Mouse (Mus musculus) macrophage (primary cell): ENCODE measurements around the gene Epn2. TPM values are rescaled to one million over a fixed set of nuclear protein-coding genes. Genes with fewer than 3 reads are reported as not detected.

Source experiments
- H3K27ac ChIP-seq: fragments of 350-480 bp; formaldehyde crosslinking; 2 replicates; pipeline ENCODE4 v1.9.0; 2021
- H3K36me3 ChIP-seq: fragments of 350-480 bp; formaldehyde crosslinking; 2 replicates; pipeline ENCODE4 v1.9.0; 2021; ENCODE audit errors: inconsistent target
- H3K4me3 ChIP-seq: fragments of 350-480 bp; formaldehyde crosslinking; 2 replicates; pipeline ENCODE4 v1.9.0; 2021; ENCODE audit errors: inconsistent target
- H3K79me2 ChIP-seq: fragments of 350-480 bp; formaldehyde crosslinking; 2 replicates; pipeline ENCODE4 v1.9.0; 2021; ENCODE audit errors: inconsistent target
- WGBS: methylation state at CpG from one replicate; pipeline ENCODE4 v1.1.7; 2026; ENCODE audit warnings: inconsistent platforms; ENCODE audit not compliant: missing documents; 5-methylcytosine and 5-hydroxymethylcytosine counted together
- polyA plus RNA-seq: library from polyadenylated mRNA; stranded (reverse); fragments of 250-400 nt; gene quantifications from 3 replicates; pipeline ENCODE4 v1.2.4, GENCODE M21; 2018; ENCODE audit warnings: inconsistent platforms
- total RNA-seq, 78 experiments: library from RNA; depleted of rRNA; stranded (reverse); fragments of 250-400 nt; gene quantifications; 1 replicate in 9 of 78; 2 replicates in 24 of 78; 3 replicates in 43 of 78; 4 replicates in 2 of 78; pipeline ENCODE4 v1.2.4; 2018; ENCODE audit warnings: inconsistent platforms in 56 of 78

Epn2 gene
- total RNA-seq (2018; cell fraction: chromatin; rRNA removed), result 1 to 10 TPM in 16 of 26 experiments, under 1 TPM in 9, not detected in 1; 0.17 to 8.5 (median 1.9) TPM
- total RNA-seq (2018; cell fraction: cytosol; rRNA removed), result 1 to 10 TPM in 1 of 26 experiments, under 1 TPM in 25; 0.06 to 1.2 (median 0.27) TPM
- 1 to 10 TPM in 5 of 26 experiments, under 1 TPM in 17, not detected in 4; 0.12 to 3.2 (median 0.48) TPM for total RNA-seq (2018; cell fraction: nucleus; rRNA removed)
- 0.20 to 0.98 TPM (median 0.42 TPM) in 3 replicates for polyA plus RNA-seq

DNA sequence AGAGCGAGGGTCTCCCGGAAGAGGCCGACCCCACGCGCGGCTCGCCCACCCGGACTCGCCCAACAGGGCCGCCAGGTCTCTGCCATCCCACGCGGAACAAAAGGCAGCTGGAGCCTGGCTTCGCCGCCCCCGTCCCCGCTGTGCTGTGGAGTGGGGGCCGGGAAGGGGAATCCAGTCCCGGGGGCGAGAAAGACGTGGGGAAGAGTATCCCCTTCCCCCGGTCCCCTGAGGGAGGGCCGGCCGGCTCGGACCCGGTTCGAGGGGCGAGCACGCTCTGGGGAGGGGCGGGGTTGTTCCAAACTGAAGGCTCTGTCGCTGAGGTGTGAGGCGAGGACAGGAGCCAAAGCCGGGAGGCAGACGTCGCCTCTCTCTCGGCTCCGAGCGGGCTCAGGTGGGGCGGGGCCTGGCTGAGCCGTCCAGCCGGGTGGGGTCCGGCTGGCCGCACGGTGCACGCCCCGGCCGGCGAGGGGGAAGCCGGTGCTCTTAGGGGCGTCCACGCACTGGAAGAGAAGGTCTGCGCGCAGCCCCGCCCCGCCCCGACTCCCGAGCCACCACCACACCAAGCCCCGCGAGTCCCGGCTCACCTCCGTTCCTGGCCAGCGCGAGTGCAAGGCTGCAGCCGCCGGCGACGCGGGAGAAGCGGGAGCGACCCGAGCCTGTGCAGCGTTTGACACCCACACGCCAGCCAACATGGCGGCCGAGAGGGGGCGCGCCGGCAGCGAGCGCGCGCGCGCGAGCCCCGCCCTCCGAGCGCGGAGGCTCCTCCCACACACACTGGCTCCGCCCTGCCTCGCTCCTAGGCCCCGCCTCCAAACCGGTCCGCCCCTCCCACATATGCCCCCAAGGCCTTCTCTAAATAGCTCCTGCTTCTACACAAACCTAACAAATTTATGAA lies at the start of gene Epn2:
Gene Epn2, minus strand, starts transcription at position 705 of the 895 bp plus-strand sequence.
- Histone ChIP-seq H3K79me2 (no peaks in the 10 kb centered on the region), H3K27ac (no peak within 1 kb of the TSS), H3K36me3 (no peaks in the 10 kb centered on the region), H3K4me3 (no peak within 1 kb of the TSS)
- WGBS, result 2% methylated on average over 77 of the region's 93 CpGs

DNA sequence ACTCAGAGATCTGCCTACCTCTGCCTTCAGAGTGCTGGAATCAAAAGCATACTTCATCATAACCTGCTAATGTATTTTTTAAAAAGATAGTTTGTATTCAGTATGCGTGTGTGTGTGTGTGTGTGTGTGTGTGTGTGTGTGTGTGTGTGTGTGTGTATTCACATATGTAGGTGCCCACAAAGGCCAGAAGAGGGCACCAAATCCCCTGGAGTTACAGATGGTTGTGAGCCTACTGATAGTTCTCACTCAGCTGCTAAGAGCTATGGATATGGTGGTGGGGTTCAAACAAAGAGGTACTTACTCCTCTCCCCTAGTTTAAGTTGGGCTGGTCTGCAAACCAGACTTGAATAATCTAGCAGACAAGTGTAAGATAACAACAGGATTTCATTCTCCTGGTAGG lies 47.0 kb upstream of the Epn2 start:
- Histone ChIP-seq H3K36me3 (no peaks in the 10 kb centered on the region), H3K79me2 (no peaks in the 10 kb centered on the region)
- WGBS, result 71% methylated on average over 1 of the region's 1 CpGs

DNA sequence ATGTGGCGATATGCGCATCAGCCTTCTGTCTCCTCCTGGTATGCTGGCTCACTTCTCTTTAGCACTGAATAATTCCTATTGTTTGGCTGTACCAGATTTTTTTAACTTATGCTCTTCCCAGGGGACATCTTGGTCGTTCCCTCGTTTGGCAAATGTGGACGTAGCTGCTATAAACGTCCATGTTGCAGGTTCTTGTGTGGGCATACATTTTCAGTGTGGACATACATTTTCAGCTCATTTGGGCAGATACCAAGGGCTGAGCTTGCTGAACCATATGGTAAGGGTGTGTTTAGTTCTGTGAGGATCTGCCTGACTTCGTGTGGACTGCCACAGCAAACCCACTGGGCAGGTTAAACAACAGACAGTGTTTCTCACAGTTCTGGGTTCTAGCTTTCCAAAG lies 45.6 kb upstream of the Epn2 start:
- H3K36me3 ChIP-seq, result no peaks in the 10 kb centered on the region
- no peak overlapping the region for H3K4me3 ChIP-seq
- 84% methylated on average over 7 of the region's 7 CpGs for WGBS
- no peaks in the 10 kb centered on the region for H3K79me2 ChIP-seq
- no peak overlapping the region for H3K27ac ChIP-seq

More for the DNA sequence above, 47.0 kb upstream of the Epn2 start:
- H3K4me3 ChIP-seq, result no peak overlapping the region
- H3K27ac ChIP-seq, result no peak overlapping the region

DNA sequence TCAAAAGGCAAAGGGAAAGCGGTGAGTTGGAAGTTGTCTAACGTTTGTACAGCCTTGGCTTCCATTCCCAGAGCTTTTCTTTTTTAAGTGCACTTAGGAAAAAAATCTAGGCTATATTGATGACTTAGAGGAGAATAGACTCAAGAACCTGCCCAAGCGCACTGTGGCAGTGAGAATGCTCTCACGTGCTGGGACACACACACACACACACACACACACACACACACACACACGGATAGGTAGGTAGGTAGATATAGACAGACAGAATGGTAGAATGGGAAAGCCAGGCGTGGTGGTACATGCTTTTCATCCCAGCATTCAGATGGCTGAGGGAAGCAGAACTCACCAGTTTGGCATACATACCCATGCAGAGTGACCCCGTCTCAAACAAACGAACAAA lies 41.3 kb upstream of the Epn2 start:
- H3K79me2 ChIP-seq, result no peaks in the 10 kb centered on the region
- no peak overlapping the region for H3K4me3 ChIP-seq
- 65% methylated on average over 8 of the region's 8 CpGs for WGBS
- H3K27ac ChIP-seq, result no peak overlapping the region
- H3K36me3 ChIP-seq, result no peaks in the 10 kb centered on the region

DNA sequence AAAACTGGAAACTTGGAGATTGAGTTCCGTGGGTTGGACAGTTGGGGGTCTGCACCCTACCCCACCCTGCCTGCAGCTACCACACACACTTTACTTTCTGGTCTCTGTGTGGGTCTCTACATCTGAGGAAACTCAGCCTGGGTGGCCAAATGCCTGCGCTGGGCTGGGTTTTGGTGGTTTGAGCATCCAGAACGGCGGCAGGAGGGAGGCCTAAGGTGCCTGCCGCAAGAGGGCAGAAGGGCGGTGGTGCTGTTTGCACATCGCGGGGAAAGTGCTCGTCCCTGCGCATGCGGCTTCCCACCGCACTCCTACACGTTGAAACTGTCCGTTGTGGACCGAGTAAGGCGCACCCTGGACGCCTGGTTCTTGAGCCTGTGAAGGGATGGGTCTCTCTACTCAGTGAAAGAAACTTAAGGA lies 40.8 kb upstream of the Epn2 start:
- Histone ChIP-seq H3K27ac (no peak overlapping the region), H3K4me3 (no peak overlapping the region), H3K36me3 (no peaks in the 10 kb centered on the region), H3K79me2 (no peaks in the 10 kb centered on the region)
- 11% methylated on average over 17 of the region's 17 CpGs for WGBS

DNA sequence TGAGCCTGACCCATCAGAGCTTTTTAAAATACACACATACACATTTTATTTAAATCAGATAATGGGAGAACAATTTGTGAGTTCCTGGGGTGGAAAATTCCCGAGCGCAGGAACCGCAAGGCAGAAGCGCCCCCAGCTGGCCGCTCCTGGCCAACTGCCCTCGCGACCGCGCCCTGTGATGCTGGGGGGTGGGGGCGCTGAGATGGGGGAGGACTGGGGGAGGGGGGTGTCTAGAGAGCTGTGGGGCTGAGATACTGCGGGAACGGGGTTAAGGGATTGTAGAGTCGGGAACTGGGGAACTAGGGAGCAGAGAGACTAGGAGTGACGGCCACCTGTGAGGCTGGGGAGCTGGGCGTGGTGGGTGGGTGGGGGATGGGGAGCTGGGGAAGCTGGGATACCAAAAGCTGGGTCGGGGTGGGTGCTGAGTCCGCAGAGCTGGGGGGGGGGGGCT lies 40.3 kb upstream of the Epn2 start:
- Histone ChIP-seq H3K36me3 (no peaks in the 10 kb centered on the region), H3K27ac (no peak overlapping the region), H3K4me3 (no peak overlapping the region), H3K79me2 (no peaks in the 10 kb centered on the region)
- 13% methylated on average over 10 of the region's 17 CpGs for WGBS

DNA sequence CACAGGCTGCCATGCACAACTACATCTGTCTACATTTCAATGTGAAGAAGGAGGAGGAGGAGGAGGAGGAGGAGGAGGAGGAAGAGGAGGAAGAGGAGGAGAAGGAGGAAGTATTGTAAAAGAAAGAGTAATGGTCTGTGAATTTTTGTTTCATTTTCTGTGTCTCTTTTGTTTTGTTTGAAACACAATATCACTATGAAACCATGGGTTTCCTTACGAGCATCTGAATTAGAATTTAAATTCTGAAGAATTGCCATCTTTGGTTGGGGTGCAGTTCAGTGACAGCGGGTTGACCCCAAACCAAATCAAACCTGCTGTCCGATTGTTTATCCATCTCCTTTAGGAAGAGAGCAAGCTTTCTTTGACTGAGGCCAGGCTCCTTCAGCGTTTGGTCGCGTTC lies 39.9 kb upstream of the Epn2 start:
- Histone ChIP-seq H3K27ac (no peak overlapping the region), H3K4me3 (no peak overlapping the region)
- 19% methylated on average over 6 of the region's 6 CpGs for WGBS

DNA sequence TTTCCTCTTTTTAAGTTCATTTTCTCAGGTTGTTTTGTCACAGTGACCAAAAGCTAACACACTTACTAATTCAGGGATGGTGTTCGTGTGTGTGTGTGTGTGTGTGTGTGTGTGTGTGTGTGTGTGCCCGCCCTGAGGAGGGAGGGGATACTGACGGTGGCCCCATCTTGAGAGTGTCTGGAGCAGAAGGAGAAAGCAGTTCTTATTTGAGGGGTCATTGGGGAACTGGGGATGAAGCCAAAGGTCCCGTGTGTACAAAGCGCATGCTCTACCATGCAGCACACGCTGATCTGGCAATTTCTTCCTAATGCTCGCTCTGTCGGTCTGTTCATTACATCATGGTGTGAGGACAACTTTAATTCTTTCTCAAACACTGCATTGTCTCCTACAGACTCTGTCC lies 39.1 kb upstream of the Epn2 start:
- WGBS, result 86% methylated on average over 7 of the region's 8 CpGs
- Histone ChIP-seq H3K27ac (no peak overlapping the region), H3K36me3 (no peaks in the 10 kb centered on the region), H3K4me3 (no peak overlapping the region), H3K79me2 (no peaks in the 10 kb centered on the region)

More for the DNA sequence above, 39.9 kb upstream of the Epn2 start:
- no peaks in the 10 kb centered on the region for H3K36me3 ChIP-seq
- H3K79me2 ChIP-seq, result no peaks in the 10 kb centered on the region

DNA sequence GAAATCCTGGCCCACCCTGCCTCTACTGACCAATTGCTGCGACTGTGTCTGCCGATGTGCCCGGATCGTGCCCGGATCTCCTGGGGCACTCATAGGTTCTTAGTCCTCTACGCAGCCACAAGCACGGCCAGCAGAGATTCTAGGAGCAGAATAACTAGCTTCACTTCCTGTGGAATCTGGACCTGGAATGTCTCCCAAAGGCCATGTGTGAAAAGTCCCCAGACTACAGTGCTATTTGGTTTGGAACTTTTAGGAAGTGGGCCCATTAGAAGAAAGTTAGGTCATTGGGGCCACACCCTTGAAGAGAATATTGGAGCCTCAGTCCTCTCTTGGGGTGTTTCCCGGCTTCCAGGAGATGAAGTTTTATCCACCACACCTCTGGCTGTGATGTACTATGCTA lies 38.6 kb upstream of the Epn2 start:
- Histone ChIP-seq H3K4me3 (no peak overlapping the region), H3K27ac (no peak overlapping the region), H3K36me3 (no peaks in the 10 kb centered on the region), H3K79me2 (no peaks in the 10 kb centered on the region)
- 89% methylated on average over 8 of the region's 8 CpGs for WGBS

DNA sequence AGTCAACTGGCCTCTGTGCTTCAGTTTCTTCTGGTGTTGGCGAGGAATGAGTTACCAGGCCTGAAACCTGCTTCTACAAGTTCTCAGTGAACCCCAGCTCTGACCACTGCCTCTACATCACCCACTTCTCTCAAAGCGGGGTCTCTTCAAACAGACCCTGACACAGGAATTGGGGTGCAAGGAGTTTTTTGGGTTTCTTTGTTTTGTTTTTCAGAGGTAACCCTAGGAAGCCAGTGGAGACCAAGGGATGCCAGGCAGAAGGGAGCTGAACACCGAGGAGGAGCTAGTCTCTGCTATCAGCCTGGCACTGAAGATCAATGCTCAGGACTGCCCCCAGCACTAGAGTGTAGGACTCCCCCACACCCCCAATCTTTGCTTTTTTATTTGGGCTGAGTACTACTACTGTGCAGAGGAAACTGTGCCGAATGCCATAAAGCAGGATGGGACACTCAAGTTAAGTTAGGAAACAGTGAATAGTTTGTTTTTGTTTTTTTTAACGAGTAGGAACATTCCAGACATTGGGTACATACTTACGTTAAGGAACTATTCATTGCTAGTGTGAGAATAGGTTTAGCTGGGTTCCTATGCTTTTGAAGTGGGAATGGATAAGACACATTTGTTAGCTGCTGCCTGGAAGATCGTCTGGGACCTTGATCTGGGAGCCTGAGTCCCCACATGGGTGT lies 37.9 kb upstream of the Epn2 start:
- 74% methylated on average over 7 of the region's 7 CpGs for WGBS
- H3K79me2 ChIP-seq, result no peaks in the 10 kb centered on the region
- no peaks in the 10 kb centered on the region for H3K36me3 ChIP-seq
- H3K27ac ChIP-seq, result no peak overlapping the region
- H3K4me3 ChIP-seq, result no peak overlapping the region

DNA sequence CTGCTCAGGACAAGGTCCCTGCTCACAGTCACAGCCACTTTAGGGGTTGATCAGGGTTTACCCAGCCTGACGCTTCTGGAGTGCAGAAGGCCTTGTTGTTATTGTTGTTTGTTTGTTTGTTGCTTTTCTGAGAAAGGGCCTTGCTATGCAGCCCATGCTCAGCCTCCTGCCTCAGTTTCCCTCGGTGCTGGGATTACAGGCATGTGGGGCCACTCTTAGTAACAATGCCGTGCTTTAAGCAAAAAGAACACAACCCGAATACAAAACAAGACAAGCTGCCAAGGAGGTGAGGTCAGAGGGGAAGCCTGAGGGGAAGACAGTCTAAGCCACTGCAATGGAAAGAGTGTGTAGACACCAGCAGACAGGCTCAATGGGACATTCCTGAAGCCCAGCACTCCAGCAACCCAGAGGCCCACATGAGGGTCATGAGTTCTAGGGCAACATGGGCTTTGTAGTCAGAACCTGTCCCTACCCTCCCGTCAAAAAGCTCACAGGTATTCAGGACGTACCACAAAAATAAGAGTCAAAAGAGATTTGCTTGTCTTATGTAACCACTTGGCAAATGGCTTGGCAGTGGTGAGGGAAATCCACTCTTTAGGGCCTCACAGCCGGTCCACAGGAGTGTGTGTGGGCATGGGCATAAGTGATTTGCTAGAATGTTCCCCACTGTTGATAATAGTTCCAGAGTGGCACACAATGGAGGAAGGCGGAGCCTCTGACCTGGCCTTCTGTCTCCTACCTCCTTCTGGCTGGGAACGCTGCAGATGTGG lies 37.2 kb upstream of the Epn2 start:
- H3K79me2 ChIP-seq, result no peaks in the 10 kb centered on the region
- no peaks in the 10 kb centered on the region for H3K36me3 ChIP-seq
- no peak overlapping the region for H3K27ac ChIP-seq
- WGBS, result 66% methylated on average over 9 of the region's 9 CpGs
- no peak overlapping the region for H3K4me3 ChIP-seq

DNA sequence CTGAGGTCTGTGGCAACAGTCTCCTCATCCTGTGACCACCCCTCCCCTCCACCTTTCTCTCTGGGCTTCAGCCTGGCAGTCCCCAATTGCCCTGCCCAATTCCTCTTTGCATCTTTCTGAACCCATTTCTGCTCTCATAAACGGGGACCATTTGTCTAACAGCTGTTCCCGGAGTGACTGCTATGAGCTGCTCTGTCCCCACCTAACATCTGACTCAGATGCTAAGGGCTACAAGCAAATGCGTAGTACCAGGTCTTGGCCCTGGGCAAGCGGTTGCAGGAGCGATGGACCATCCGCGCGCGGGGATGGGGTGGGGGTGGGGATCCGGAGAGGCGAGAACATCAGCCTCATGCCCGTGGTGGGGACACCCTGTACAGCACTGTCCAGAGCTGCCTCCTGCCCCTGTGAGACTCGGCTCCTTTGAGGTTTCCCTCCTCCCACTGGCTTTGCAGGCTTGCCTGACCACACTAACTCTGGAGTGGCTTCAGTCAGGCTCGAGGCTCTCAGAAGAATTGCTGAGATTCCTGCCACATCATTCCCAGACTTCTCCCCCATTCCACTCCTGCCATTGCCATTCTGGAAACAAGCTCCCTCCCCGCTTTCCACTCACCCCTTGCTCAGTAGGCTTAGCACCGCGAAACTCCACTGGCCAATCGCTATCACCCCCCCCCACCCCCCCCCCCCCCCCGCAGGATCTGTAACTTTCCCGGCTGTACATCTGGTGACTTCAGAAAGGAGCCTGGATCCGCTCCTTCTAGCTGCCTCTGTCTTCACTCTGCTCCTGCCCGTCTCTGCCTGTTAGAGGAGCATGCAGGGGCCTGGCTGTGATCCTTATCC lies 36.4 kb upstream of the Epn2 start:
- no peak overlapping the region for H3K4me3 ChIP-seq
- WGBS, result 34% methylated on average over 17 of the region's 22 CpGs
- H3K27ac ChIP-seq, result no peak overlapping the region
- H3K79me2 ChIP-seq, result no peaks in the 10 kb centered on the region
- H3K36me3 ChIP-seq, result no peaks in the 10 kb centered on the region

DNA sequence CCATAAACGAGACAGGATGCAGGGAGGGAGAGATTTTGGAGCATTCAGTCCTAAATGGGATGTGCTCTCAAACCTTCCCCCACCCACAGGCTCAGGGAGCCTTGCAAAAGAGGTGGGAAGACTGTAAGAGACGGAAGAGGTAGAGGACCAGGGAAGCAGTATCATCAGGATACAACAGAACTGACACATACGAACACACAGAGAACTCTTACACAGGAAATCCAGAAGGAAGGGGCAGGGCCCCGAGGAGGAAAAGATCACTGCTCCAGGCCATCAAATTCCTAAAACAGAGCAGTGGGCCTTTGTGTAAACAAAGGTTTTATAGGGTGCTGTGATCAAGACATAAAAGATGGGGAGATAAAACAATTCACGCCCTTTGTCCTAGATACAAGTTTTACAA lies 34.9 kb upstream of the Epn2 start:
- WGBS, result 39% methylated on average over 5 of the region's 5 CpGs
- H3K27ac ChIP-seq, result no peak overlapping the region

More for the DNA sequence above, 34.9 kb upstream of the Epn2 start:
- no peaks in the 10 kb centered on the region for H3K79me2 ChIP-seq
- H3K36me3 ChIP-seq, result no peaks in the 10 kb centered on the region
- no peak overlapping the region for H3K4me3 ChIP-seq
